Mouse (Mus musculus) layer of hippocampus, adult 9-11 months (tissue): ENCODE measurements around the gene Gm14085.
A peak's percentile ranks its signal among the peaks of the same experiment; 100 is the strongest.
"Not testable (repeated sequence)": the region's sequence is repeated elsewhere in the genome, so short reads cannot be mapped to it uniquely, and the experiment has no call there.

Experiments
- DNase-seq: peaks from one replicate; pipeline ENCODE4 v3.0.0; 2022

The Gm14085 gene

GRCm38 (mm10) chr2:122484641-122485040, at the start of gene Gm14085:
Gene Gm14085 (plus strand): TSS chr2:122484941.
- no peak for DNase-seq

- not testable (repeated sequence) for DNase-seq
Observed at GRCm38 (mm10) chr2:122438706-122439482, 45.8 kb upstream of the Gm14085 start.

- DNase-seq = not testable (repeated sequence)
Observed at GRCm38 (mm10) chr2:122440521-122440920, 44.2 kb upstream of the Gm14085 start.

- no peak for DNase-seq
Observed at GRCm38 (mm10) chr2:122441000-122441933, 43.5 kb upstream of the Gm14085 start.

- no peak for DNase-seq
Observed at GRCm38 (mm10) chr2:122450351-122450750, 34.4 kb upstream of the Gm14085 start.

- DNase-seq = no peak
Observed at GRCm38 (mm10) chr2:122452426-122452825, 32.3 kb upstream of the Gm14085 start.

- peak; percentile 1 for DNase-seq
Observed at GRCm38 (mm10) chr2:122466901-122467300, 17.8 kb upstream of the Gm14085 start.

GRCm38 (mm10) chr2:122467351-122468013, 17.3 kb upstream of the Gm14085 start:
- peak; percentile 93 for DNase-seq

GRCm38 (mm10) chr2:122469221-122469620, 15.5 kb upstream of the Gm14085 start:
- no peak for DNase-seq

- DNase-seq = no peak
Observed at GRCm38 (mm10) chr2:122476585-122476984, 8.2 kb upstream of the Gm14085 start.

- not testable (repeated sequence) for DNase-seq
Observed at GRCm38 (mm10) chr2:122483787-122484186, 954 bp upstream of the Gm14085 start.

GRCm38 (mm10) chr2:122485654-122486053, 913 bp downstream of the Gm14085 start:
- DNase-seq = not testable (repeated sequence)

- not testable (repeated sequence) for DNase-seq
Observed at GRCm38 (mm10) chr2:122486122-122486521, 1.4 kb downstream of the Gm14085 start.

GRCm38 (mm10) chr2:122486674-122487073, 1.9 kb downstream of the Gm14085 start:
- DNase-seq = no peak

- not testable (repeated sequence) for DNase-seq
Observed at GRCm38 (mm10) chr2:122529696-122530095, 45.0 kb downstream of the Gm14085 start.

GRCm38 (mm10) chr2:122531290-122531689, 46.5 kb downstream of the Gm14085 start:
- DNase-seq = peak; percentile 24

GRCm38 (mm10) chr2:122531726-122532125, 47.0 kb downstream of the Gm14085 start:
- DNase-seq = no peak

- DNase-seq = no peak
Observed at GRCm38 (mm10) chr2:122532136-122532801, 47.5 kb downstream of the Gm14085 start.

GRCm38 (mm10) chr2:122532802-122533186, 48.1 kb downstream of the Gm14085 start:
- DNase-seq = no peak

- peak; percentile 58 for DNase-seq
Observed at GRCm38 (mm10) chr2:122533378-122533777, 48.6 kb downstream of the Gm14085 start.

GRCm38 (mm10) chr2:122534671-122535070, 49.9 kb downstream of the Gm14085 start:
- no peak for DNase-seq

GRCm38 (mm10) chr2:122558317-122558716, 73.6 kb downstream of the Gm14085 start:
- DNase-seq = peak; percentile 45
